Mouse (Mus musculus) gastrocnemius, postnatal 36 days (tissue): ENCODE measurements at regions not wholly inside any gene's neighbourhood (a gene's known extent, or its start where the extent isn't known, plus 50 kb on each side); places are given as distances from the start of the nearest gene placed in this dataset.

ENCODE experiments used
- DNase-seq, 2 experiments: peaks; one replicate each; pipeline ENCODE4 v3.0.0; 2022
- intact Hi-C: fragments of 180-260 bp; cut with DNase I; formaldehyde crosslinking; loops from one replicate; pipeline ENCODE4 v1.15.1; 2025

- DNase-seq, result no peak
- intact Hi-C loops, result loop anchor here (2.0 to 5.0 kb wide), 3 partner anchors 472 to 615 kb away; no protein-coding TSS in a partner anchor
These were observed 80.8 kb upstream of the Dnajc24 start for GRCm38 (mm10) chr2:106083801-106084800.

DNA sequence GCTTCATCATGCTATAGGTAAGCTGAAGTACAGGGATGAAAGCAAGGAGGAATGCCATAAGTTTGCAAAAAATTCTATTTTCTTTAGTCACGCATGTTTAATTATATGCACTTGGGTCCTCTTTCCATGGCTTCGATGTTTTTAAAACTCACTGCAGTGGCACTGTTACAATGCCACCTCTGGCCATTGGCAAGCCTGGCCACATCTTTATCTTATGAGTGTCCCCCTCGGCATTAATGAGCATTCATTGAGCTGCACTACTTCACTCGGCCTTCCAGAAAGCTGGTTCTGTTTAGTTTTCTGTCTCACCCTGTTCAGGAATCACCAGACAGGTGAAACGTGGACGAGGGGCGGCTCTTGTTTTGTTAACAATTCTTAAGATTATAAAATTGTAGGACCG lies 79.7 kb upstream of the Dnajc24 start:
- no peak for DNase-seq
- intact Hi-C loops, result loop anchor here (2.0 to 5.0 kb wide), 3 partner anchors 471 to 614 kb away; no protein-coding TSS in a partner anchor

- peak; percentile 27 to 36 for DNase-seq
- intact Hi-C loops, result loop anchor here (2.0 to 5.0 kb wide), 3 partner anchors 470 to 613 kb away; no protein-coding TSS in a partner anchor
These were observed 78.6 kb upstream of the Dnajc24 start for GRCm38 (mm10) chr2:106081951-106082350.

- intact Hi-C loops, result loop anchor here (5.0 kb wide), 2 partner anchors 468 to 558 kb away; no protein-coding TSS in a partner anchor
- no peak for DNase-seq
These were observed 77.3 kb upstream of the Dnajc24 start for GRCm38 (mm10) chr2:106080626-106081025.

DNA sequence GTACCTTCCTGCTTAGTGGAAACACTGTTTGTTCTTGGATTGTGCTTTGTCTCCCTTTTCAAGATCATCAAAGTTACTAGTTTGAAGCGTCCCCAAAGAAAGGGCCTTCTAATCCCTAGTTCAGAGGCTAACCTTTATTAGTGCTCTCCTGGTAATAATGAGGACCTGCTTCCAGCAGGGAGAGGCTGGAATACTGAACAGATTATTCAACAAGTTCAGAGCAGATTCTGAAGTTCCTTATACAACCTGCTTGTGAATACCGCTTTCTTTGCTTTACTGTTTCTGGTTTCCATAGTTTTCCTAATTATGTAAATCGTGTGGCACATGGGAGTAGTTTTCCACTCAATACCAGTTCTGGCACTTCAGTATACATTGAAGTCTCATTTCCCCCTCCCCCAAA lies 75.2 kb upstream of the Dnajc24 start:
- intact Hi-C loops, result no loop called here
- DNase-seq, result no peak

DNA sequence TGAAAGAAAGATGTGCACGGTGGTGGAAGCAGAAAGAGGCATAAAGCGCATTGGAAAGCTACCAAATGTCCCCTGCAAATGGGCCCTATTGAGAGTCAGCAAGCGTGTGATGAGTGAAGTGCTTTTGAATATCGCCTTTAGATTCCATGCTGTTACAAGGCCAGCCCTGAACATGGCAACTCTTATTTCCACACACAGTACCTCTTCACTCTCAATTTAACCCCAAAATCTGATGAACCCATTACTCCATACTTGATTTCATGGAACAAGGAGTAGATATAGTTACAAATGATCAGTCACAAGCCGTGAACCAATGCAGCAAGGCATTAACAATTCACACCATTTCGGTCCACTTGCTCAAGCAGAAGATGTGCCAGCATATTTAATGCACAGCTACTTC lies 71.1 kb upstream of the Dnajc24 start:
- no peak for DNase-seq
- intact Hi-C loops, result no loop called here

DNA sequence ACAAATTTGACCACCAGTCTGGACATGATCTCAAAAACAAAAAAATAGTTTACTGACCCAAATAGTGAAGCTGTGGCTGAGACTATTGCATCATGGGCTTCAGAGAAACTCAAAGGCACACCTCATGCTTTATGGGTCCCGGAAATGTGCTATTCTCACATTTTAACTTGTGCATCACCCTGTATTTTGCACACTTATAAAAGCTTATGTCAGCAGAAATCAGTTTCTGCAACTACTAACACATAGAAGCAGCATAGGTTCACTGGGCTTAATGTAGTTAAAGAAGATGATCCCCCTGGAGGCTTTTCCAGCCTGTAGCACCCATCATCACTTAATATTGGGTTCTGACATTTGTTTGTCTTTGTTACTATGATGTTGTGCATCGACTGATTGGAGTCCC lies 61.0 kb upstream of the Dnajc24 start:
- intact Hi-C loops, result no loop called here
- DNase-seq, result no peak
